Mouse (Mus musculus): ENCODE measurements at regions not wholly inside any gene's neighbourhood (a gene's known extent, or its start where the extent isn't known, plus 50 kb on each side); places are given as distances from the start of the nearest gene placed in this dataset.

GRCm38 (mm10) chr19:26548562-26549270, 56.1 kb upstream of the Smarca2 start:
- TF ChIP-seq POLR2A (IDR thresholded peaks at IDR 0.05; ENCODE audit: low read depth, low read length), result no peak
- no peak for TF ChIP-seq CTCF (IDR thresholded peaks at IDR 0.05; ENCODE audit: extremely low read depth, insufficient read length, insufficient replicate concordance, low read depth, low read length)
